Mouse (Mus musculus) embryo, embryonic 10 days (tissue): ENCODE measurements around the gene E2f3.

Source experiments
- DNase-seq: peaks from one replicate; pipeline ENCODE4 v3.0.0-alpha.2; 2015; ENCODE audit warnings: low spot score

E2f3 gene

GRCm38 (mm10) chr13:29919841-29920240 lies 66.0 kb downstream of the E2f3 start:
- DNase-seq: no peak

DNA sequence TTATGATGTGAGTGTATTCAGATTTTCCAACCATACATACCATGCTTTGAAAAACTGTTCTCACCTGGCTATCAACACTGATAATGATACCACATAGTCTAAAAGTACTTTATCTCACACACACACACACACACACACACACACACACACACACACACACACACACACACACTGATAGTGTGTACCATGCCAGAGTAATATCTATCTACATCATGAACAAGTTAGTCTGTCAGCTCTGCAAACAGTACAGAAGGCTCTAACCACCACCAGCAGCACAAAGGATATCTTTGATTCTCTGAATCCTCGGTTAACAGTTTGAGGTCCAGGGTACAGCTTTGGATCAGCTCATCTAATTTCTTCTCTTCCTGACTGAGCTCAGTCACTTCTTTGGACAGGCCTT lies 69.3 kb downstream of the E2f3 start:
- DNase-seq: no peak

- DNase-seq: no peak
These were observed 72.3 kb downstream of the E2f3 start for GRCm38 (mm10) chr13:29913606-29914005.

DNA sequence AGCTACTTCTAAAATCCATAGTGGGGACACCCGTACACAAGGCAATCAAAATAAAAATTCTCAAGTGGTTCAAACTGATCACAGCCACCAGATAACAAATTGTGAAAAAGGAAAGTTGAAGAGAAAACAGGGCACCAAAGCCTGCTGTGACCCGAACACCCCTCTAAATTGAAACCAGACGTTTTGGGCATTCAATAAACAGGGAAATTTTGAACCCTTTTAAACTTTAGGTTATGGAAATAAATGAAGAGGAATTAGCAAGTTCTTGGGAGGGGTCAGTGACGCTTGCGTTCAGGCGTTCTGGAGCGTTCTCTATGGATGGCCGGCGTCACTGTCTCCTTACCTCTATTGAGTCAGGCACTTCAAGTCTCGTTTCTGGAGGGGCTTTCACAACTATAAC lies 72.8 kb downstream of the E2f3 start:
- peak; percentile 12 for DNase-seq

DNA sequence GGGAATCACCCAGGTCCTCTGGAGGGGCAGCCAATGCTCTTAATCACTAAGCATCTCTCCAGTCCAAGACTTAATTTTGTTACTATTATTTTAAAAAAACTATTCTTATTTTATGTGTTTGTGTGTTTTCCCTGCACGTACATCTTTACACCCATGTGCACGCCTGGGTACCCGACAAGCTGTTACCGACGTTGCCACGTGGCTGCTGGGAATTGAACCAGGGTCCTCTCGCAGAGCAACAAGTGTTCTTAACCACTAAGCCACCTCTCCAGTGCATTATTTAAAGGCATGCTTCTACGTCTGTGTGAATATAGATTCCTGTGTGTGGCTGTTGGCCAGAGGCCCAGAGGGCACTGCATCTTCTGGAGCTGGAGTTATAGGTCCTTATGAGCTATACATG lies 73.6 kb downstream of the E2f3 start:
- no peak for DNase-seq

GRCm38 (mm10) chr13:29911141-29911540 lies 74.7 kb downstream of the E2f3 start:
- DNase-seq: no peak

- no peak for DNase-seq
These were observed 77.4 kb downstream of the E2f3 start for GRCm38 (mm10) chr13:29908431-29908830.

DNA sequence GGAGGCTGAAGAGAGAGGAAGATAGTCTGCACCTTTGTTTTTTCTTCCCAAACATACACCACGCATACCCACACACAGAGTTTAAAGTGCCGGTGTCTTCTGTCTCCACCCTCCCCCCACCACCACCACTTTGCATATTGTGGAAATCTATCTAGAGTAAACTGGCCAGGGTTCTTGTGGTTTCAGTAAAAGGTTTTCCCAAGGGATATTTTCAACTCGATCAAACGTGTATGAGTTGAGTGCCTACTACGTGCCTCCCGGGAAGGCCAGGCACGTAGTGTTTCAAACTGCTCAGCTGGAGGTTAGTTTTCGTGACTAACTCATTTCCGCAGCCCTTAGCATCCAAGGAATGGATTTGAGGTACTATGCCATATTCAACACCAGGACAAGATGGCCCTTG lies 77.9 kb downstream of the E2f3 start:
- DNase-seq: no peak

DNA sequence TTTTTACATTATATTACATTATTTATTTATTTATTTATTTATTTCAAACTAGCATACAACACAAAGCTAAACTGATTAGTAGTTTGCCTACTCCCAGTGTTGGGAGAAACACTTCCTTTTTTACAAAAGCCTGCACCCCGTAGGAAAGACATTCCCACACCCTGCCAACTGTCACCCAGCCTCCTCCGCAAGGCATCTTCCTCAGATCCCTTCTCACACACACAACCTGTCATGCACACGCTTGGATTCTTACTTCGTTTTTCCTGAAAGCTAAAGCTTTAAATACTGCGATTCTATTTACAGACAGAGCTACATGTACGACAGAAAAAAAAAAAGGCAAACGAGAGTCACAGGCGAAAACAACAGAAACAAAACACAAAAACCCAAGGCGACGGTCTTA lies 79.1 kb downstream of the E2f3 start:
- no peak for DNase-seq

DNA sequence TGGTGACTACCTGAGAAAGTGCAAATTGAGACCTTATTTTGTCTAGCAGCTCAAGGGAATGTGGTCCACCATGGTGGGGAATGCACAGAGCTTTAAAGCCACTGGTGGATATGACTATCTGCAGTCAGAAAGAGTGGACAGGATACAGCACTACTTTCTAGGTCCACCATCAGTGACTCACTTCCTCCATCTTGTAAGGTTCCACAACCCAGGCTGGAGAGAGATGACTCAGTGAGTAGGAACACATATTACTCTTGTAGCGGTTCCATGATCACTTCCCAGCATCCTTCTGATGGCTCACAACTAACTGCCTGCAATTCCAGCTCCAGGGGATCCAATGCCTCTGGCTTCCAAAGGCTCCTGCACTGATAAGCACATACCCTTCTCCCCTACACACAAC lies 82.5 kb downstream of the E2f3 start:
- no peak for DNase-seq

GRCm38 (mm10) chr13:29902676-29903075 lies 83.2 kb downstream of the E2f3 start:
- DNase-seq: no peak

GRCm38 (mm10) chr13:29901641-29902040 lies 84.2 kb downstream of the E2f3 start:
- no peak for DNase-seq

DNA sequence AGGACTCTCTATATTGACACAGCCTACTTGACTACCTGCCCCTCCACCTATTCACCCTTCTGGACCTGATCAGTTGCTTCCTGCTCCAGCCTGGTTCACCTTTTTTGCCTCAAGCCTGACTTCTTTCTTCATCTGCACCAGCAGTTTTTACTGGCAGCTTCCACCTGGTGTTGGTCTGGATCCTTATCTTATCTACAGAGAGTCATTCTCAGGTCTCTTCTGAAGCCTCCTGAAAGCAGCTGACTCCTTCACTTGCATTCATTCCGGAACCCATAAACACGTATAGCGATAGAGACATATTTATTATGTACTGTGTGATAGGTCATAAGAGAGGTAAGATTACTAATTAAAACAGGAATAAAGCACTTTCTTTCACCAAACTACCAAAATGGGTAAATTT lies 119.1 kb downstream of the E2f3 start:
- DNase-seq: no peak

DNA sequence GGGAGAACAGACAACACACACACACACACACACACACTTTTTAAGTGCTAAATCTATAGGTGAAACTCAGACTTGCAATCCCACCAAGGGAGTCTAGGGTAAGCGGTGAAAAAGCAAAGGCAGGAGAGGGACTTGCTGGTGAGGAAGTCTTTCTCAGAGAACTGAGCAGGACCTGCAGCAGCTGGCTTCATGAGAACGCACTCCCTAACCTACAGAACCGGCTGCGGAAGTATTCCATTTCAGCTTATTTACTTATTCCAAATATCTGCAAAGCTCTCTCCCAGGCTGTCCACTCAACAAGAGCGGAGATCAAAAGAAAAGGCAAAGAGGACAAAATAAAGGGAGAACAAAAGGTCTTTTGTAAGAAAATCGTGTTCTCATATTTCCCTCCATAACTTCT lies 121.5 kb downstream of the E2f3 start:
- no peak for DNase-seq

- DNase-seq: no peak
These were observed 125.8 kb downstream of the E2f3 start for GRCm38 (mm10) chr13:29860087-29860486.

GRCm38 (mm10) chr13:29857436-29857835 lies 128.4 kb downstream of the E2f3 start:
- DNase-seq: peak; percentile 75
